Mouse (Mus musculus) monocyte, adult 2 months (primary cell): ENCODE results near the gene Efemp2.
A peak's percentile ranks its signal among the peaks of the same experiment; 100 is the strongest.

ENCODE experiments used
- DNase-seq, 2 experiments: peaks; one replicate each; pipeline ENCODE4 v3.0.0; 2022; ENCODE audit warnings: low spot score in 2 of 2, low read depth in 1 of 2

Gene Efemp2

GRCm38 (mm10) chr19:5451766-5452165 lies 22.0 kb upstream of the Efemp2 start:
- no peak for DNase-seq

GRCm38 (mm10) chr19:5455037-5455436 lies 18.7 kb upstream of the Efemp2 start:
- no peak for DNase-seq

GRCm38 (mm10) chr19:5455568-5455967 lies 18.2 kb upstream of the Efemp2 start:
- DNase-seq: no peak

GRCm38 (mm10) chr19:5456241-5456921 lies 17.4 kb upstream of the Efemp2 start:
- DNase-seq: no peak

GRCm38 (mm10) chr19:5456922-5457745 lies 16.6 kb upstream of the Efemp2 start:
- peak; percentile 55 to 75 for DNase-seq

- no peak for DNase-seq
These were observed 15.9 kb upstream of the Efemp2 start, which contains the start of gene Ccdc85b for GRCm38 (mm10) chr19:5457746-5458442. Gene Ccdc85b, minus strand, starts transcription at chr19:5457894.

GRCm38 (mm10) chr19:5459019-5459418 lies 14.7 kb upstream of the Efemp2 start:
- no peak for DNase-seq

- no peak for DNase-seq
These were observed 13.9 kb upstream of the Efemp2 start for GRCm38 (mm10) chr19:5459896-5460295.

- DNase-seq: peak; percentile 73 to 84
These were observed 13.3 kb upstream of the Efemp2 start, which contains the start of gene Fibp for GRCm38 (mm10) chr19:5460465-5460911. Gene Fibp, plus strand, starts transcription at chr19:5460615.

- DNase-seq: no peak
These were observed 12.3 kb upstream of the Efemp2 start for GRCm38 (mm10) chr19:5461411-5461810.

- DNase-seq: no peak
These were observed 10.5 kb upstream of the Efemp2 start for GRCm38 (mm10) chr19:5463212-5463611.

GRCm38 (mm10) chr19:5463791-5464562 lies 9.8 kb upstream of the Efemp2 start:
- DNase-seq: no peak

- DNase-seq: no peak
These were observed 8.7 kb upstream of the Efemp2 start for GRCm38 (mm10) chr19:5465037-5465436.

GRCm38 (mm10) chr19:5466916-5467500 lies 6.7 kb upstream of the Efemp2 start:
- DNase-seq: no peak

- DNase-seq: no peak
These were observed 5.4 kb upstream of the Efemp2 start, which contains the start of gene Ctsw for GRCm38 (mm10) chr19:5468374-5468773. Gene Ctsw, minus strand, starts transcription at chr19:5468507.

- DNase-seq: no peak
These were observed 1.9 kb upstream of the Efemp2 start for GRCm38 (mm10) chr19:5471846-5472245.

- no peak for DNase-seq
These were observed 897 bp upstream of the Efemp2 start for GRCm38 (mm10) chr19:5472857-5473256.

- DNase-seq: no peak
These were observed 721 bp downstream of the Efemp2 start for GRCm38 (mm10) chr19:5474281-5475068.

GRCm38 (mm10) chr19:5475069-5475714 lies 1.4 kb downstream of the Efemp2 start:
- no peak for DNase-seq
